Mouse (Mus musculus) heart, embryonic 14.5 days (tissue): ENCODE data around the gene Gmeb2. TPM values are rescaled to one million over a fixed set of nuclear protein-coding genes. Genes with fewer than 3 reads are reported as not detected.

Source experiments
- ATAC-seq: fragments of 200-750 bp; cut with Nextera tagmentation; 2 replicates; pipeline ENCODE4 v1.8.0; 2017; ENCODE audit warnings: low read depth, moderate TSS enrichment; ENCODE audit not compliant: insufficient number of reproducible peaks, insufficient read depth, low FRiP score
- H3K27ac ChIP-seq, 2 experiments: fragments of 200-500 bp in 1 of 2; fragments of 300-500 bp in 1 of 2; sonication (generic) in 1 of 2; replicated peaks in 1 of 2; 2 replicates each; pipeline ENCODE4 v1.5.1; 2012 to 2014; ENCODE audit warnings: low read depth in 2 of 2, low read length in 2 of 2, control low read depth in 1 of 2, mild to moderate bottlenecking in 1 of 2, mixed read lengths in 1 of 2; ENCODE audit not compliant: control insufficient read depth in 1 of 2, insufficient read depth in 1 of 2
- H3K27me3 ChIP-seq: fragments of 300-500 bp; sonication (generic); 2 replicates; pipeline ENCODE4 v1.6.1; 2014; ENCODE audit warnings: mild to moderate bottlenecking, low read length, control low read depth; ENCODE audit not compliant: control insufficient read depth, insufficient read depth
- H3K36me3 ChIP-seq: fragments of 300-500 bp; sonication (generic); 2 replicates; pipeline ENCODE4 v1.6.1; 2014; ENCODE audit warnings: mild to moderate bottlenecking, control low read depth, low read length, mixed read lengths; ENCODE audit not compliant: control insufficient read depth, insufficient read depth
- H3K4me1 ChIP-seq, 2 experiments: fragments of 200-500 bp in 1 of 2; fragments of 300-500 bp in 1 of 2; sonication (generic) in 1 of 2; 2 replicates each; pipeline ENCODE4 v1.6.1; 2012 to 2014; ENCODE audit warnings: low read length in 2 of 2, control low read depth in 1 of 2, mixed read lengths in 1 of 2; ENCODE audit not compliant: control insufficient read depth in 2 of 2, insufficient read depth in 2 of 2
- H3K4me2 ChIP-seq: fragments of 300-500 bp; sonication (generic); 2 replicates; pipeline ENCODE4 v1.6.1; 2014; ENCODE audit warnings: mild to moderate bottlenecking, low read length
- H3K4me3 ChIP-seq, 2 experiments: fragments of 200-500 bp in 1 of 2; fragments of 300-500 bp in 1 of 2; sonication (generic) in 1 of 2; 2 replicates each; pipeline ENCODE4 v1.5.1; 2012 to 2014; ENCODE audit warnings: low read length in 2 of 2, mild to moderate bottlenecking in 2 of 2, control low read depth in 1 of 2, low read depth in 1 of 2, moderate library complexity in 1 of 2; ENCODE audit not compliant: control insufficient read depth in 1 of 2, insufficient read depth in 1 of 2
- H3K9ac ChIP-seq: fragments of 300-500 bp; sonication (generic); 2 replicates; pipeline ENCODE4 v1.6.1; 2014; ENCODE audit warnings: mild to moderate bottlenecking, low read length
- H3K9me3 ChIP-seq: fragments of 300-500 bp; sonication (generic); 2 replicates; pipeline ENCODE4 v1.6.1; 2016; ENCODE audit warnings: low read length, control low read depth; ENCODE audit not compliant: control insufficient read depth
- WGBS: fragments of 180-500 bp; shearing (Covaris S2); extraction: QIAGEN DNeasy Blood & Tissue Kit; methylation state at CpG from one replicate; pipeline ENCODE4 v1.1.7; 2014; 5-methylcytosine and 5-hydroxymethylcytosine counted together
- polyA plus RNA-seq: library from polyadenylated mRNA; unstranded; fragments of >200 nt; fragmentation: Nextera tagmentation; extraction: Ambion mirVana; gene quantifications from 2 replicates; pipeline ENCODE4 v1.2.1, GENCODE M21; 2014

Gmeb2 gene
- polyA plus RNA-seq, 1 experiment from 2014 or later, result 9.1 TPM

- Histone ChIP-seq H3K9me3 (no peaks in the 10 kb centered on the region), H3K4me1 (no peaks in the 10 kb centered on the region), H3K4me2 (no peak overlapping the region), H3K27me3 (no peaks in the 10 kb centered on the region), H3K9ac (no peak overlapping the region), H3K36me3 (peaks cover 86% of the 10 kb centered on the region), H3K4me3 (no peak overlapping the region), H3K27ac (no peak overlapping the region)
- no peak for ATAC-seq
- 83% methylated on average over 4 of the region's 4 CpGs for WGBS
These were observed 13.2 kb downstream of the Gmeb2 start for GRCm38 (mm10) chr2:181274639-181275038.

DNA sequence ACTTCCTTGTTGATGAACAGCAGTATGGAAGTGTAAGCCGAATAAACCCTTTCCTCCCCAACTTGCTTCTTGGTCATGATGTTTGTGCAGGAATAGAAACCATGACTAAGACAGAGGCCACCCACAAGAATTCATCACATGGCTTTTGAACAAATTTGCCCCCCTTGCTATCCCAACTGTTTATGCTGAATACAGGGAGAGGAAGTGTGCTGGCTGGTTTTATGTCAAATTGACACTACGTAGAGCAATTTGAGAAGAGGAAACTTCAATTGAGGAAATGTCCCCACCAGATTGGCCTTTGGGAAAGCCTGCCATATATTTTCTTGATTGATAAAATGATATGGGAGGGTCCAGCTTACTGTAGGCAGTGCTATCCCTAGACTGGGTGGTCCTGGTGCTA, 14.0 kb downstream of the Gmeb2 start:
- Histone ChIP-seq H3K4me1 (no peaks in the 10 kb centered on the region), H3K9ac (no peak overlapping the region), H3K9me3 (no peaks in the 10 kb centered on the region), H3K27me3 (no peaks in the 10 kb centered on the region), H3K4me2 (no peak overlapping the region), H3K36me3 (peaks cover 86% of the 10 kb centered on the region), H3K27ac (no peak overlapping the region), H3K4me3 (no peak overlapping the region)
- ATAC-seq, result no peak
- WGBS, result 83% methylated on average over 2 of the region's 2 CpGs

GRCm38 (mm10) chr2:181272092-181272491, 15.7 kb downstream of the Gmeb2 start:
- Histone ChIP-seq H3K9me3 (no peaks in the 10 kb centered on the region), H3K4me3 (no peak overlapping the region), H3K27me3 (no peaks in the 10 kb centered on the region), H3K36me3 (peaks cover 82% of the 10 kb centered on the region), H3K27ac (no peak overlapping the region), H3K4me2 (no peak overlapping the region), H3K4me1 (no peaks in the 10 kb centered on the region), H3K9ac (no peak overlapping the region)
- no peak for ATAC-seq
- 83% methylated on average over 2 of the region's 2 CpGs for WGBS

DNA sequence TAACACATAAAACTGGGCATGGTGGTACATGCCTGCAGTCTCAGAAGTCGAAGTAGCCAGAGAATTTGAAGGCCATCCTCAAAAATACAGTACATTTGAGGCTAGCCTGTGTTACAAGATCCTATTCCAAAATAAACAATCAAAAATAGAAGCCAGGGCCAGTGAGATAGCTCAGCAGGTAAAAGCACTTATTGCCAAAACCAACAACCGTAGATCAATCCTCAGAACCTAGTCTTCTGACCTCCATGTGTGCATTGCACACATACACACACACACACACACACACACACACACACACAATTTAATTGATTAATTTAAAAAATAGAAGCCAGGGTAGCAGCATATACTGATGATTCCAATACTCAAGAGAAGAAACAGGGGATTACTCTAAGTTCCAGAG, 21.0 kb downstream of the Gmeb2 start:
- WGBS, result 95% methylated on average over 2 of the region's 2 CpGs
- Histone ChIP-seq H3K4me2 (no peak overlapping the region), H3K9me3 (no peaks in the 10 kb centered on the region), H3K36me3 (peaks cover 88% of the 10 kb centered on the region), H3K27ac (no peak overlapping the region), H3K4me3 (no peak overlapping the region), H3K9ac (no peak overlapping the region), H3K27me3 (no peaks in the 10 kb centered on the region), H3K4me1 (no peaks in the 10 kb centered on the region)
- ATAC-seq, result no peak

DNA sequence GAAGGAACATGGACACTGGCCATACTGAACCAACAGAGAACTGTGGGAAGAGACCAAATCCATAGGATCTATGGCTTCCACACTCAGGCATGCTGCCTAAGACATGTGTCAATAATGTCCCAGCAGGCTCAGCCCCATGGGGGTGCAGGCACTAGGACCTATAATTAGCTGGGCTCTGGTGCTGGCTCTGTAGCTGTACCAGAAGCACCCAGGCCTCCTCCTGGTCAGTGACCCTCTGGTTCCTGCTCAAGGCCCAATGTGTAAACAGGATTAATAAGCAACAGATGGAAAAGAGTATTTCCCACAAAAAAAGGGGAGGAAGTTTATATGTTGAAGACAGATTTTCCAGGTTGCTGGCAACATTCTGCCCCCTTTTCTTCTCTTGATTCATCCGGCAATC, 34.6 kb downstream of the Gmeb2 start:
- Histone ChIP-seq H3K4me2 (no peak overlapping the region), H3K4me1 (no peaks in the 10 kb centered on the region), H3K27ac (no peak overlapping the region), H3K27me3 (no peaks in the 10 kb centered on the region), H3K9ac (no peak overlapping the region), H3K4me3 (no peak overlapping the region), H3K36me3 (peaks cover 72% of the 10 kb centered on the region), H3K9me3 (no peaks in the 10 kb centered on the region)
- WGBS, result 100% methylated on average over 1 of the region's 1 CpGs
- no peak for ATAC-seq

- H3K36me3 ChIP-seq, result peaks cover 59% of the 10 kb centered on the region
These were observed 36.0 kb downstream of the Gmeb2 start for GRCm38 (mm10) chr2:181251841-181252240.

DNA sequence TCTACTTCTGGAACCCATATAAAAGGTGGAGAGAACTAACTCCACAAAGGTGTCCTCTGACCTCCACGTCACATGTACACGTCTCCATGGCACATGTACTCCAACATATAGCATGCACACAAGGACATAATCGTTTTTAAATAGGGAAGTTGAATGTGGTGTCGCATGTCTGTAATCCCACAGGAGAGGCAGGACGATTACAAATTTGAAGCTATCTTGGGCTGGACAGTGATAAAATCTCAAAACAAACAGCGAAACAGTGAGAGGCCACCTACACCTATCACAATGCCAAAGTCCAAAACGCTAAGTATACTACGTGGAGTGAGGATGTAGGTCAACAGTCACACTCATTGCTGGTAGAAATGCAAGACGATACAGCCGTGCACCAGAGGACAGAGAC, 38.6 kb downstream of the Gmeb2 start:
- 83% methylated on average over 10 of the region's 10 CpGs for WGBS
- Histone ChIP-seq H3K4me2 (no peak overlapping the region), H3K36me3 (peaks cover 34% of the 10 kb centered on the region), H3K4me3 (no peak overlapping the region), H3K9ac (no peak overlapping the region), H3K4me1 (no peaks in the 10 kb centered on the region), H3K27me3 (no peaks in the 10 kb centered on the region), H3K9me3 (no peaks in the 10 kb centered on the region), H3K27ac (no peak overlapping the region)
- no peak for ATAC-seq

More at GRCm38 (mm10) chr2:181251841-181252240, 36.0 kb downstream of the Gmeb2 start:
- Histone ChIP-seq H3K4me2 (no peak overlapping the region), H3K9me3 (no peaks in the 10 kb centered on the region), H3K9ac (no peak overlapping the region), H3K4me3 (no peak overlapping the region), H3K4me1 (no peaks in the 10 kb centered on the region), H3K27ac (no peak overlapping the region), H3K27me3 (no peaks in the 10 kb centered on the region)
- WGBS, result 69% methylated on average over 1 of the region's 1 CpGs
- no peak for ATAC-seq

- no peak overlapping the region for H3K27ac ChIP-seq
- no peak overlapping the region for H3K4me3 ChIP-seq
- ATAC-seq, result no peak
- H3K4me1 ChIP-seq, result peaks cover 0 to 4% of the 10 kb centered on the region in 2 experiments; a peak in 1 of 4 replicates
- WGBS, result 55% methylated on average over 2 of the region's 2 CpGs
- H3K9me3 ChIP-seq, result no peaks in the 10 kb centered on the region
- no peaks in the 10 kb centered on the region for H3K36me3 ChIP-seq
- H3K9ac ChIP-seq, result no peak overlapping the region
- H3K27me3 ChIP-seq, result no peaks in the 10 kb centered on the region
- no peak overlapping the region for H3K4me2 ChIP-seq
These were observed 42.8 kb downstream of the Gmeb2 start for GRCm38 (mm10) chr2:181245031-181245430.
